Mouse (Mus musculus): ENCODE measurements around the gene Trim50.

Trim50 gene

DNA sequence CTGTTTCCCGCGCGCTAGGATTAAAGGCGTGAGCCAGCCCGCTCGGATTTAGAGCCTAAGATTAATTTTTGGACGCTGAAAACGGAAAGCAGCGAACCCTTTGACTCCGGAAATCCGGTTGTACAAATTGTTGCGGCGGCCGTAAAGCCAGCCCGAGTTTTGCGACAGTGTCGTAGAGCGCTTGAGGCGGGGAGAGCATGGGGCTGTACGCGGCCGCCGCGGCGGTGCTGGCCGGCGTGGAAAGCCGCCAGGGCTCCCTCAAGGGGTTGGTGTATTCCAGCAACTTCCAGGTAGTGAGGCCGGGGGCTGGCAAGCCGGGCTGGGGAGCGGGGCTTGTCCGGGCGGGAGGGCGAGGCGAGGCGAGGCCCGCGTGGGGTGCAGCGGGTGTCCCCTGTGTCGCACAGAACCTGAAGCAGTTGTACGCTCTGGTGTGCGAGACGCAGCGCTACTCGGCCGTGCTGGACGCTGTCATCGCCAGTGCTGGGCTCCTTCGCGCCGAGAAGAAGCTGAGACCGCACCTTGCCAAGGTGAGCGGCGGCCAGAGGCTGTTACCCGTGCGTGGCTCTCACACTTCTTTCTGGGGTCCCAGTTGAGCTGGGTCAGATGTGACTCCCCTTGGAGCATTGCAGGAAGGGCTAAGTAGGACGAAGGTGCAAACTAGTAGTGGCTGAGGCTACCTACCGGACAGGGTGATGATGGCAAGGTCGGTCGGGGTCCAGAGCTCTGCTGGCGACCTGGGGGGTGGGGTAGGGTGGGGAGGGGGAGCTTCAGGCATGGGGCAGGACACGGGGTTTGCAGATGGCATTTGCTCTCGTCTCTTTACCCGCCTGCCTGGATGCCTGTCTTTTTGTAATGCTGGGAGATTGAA, 16.9 kb downstream of the Trim50 start, which contains the start of gene Nsun5:
Gene Nsun5 (plus strand): TSS at position 167 of the 868 bp plus-strand sequence.
- DNase-seq (ENCODE audit: low spot score in 2 of 2) = peak; percentile 95 to 96

DNA sequence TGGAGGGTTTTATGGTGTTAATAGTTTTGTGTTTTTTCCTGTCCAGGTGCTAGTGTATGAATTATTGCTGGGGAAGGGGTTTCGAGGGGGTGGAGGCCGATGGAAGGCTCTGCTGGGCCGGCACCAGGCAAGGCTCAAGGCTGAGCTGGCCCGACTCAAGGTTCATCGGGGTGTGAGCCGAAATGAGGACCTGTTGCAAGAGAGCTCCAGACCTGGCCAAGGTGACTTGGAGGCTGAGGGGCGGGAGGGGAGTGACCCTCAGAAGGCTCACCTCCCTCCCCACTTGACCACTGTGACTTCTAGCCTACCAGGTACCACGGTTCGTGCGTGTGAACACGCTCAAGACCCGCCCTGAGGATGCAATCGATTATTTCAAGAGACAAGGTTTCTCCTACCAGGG, 18.1 kb downstream of the Trim50 start:
- DNase-seq (ENCODE audit: low spot score in 2 of 2) = no peak

DNA sequence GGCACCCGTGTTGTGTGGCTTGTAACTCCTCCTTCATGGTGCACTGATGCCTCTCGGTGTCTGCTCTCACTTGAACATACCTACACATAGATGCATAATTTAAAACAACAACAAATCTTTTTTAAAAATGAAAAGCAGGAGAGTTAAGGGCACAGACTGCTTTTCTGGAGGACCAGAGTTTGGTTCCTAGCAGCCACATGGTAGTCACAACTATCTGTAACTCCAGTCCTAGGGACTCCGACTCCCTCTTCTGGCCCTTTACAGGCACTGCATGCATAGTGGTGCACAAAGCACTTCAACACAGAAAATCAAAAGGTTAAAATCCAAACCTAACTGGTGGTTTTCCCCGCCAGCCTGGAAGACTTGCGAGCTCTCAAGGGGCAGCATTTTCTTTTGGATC, 20.5 kb downstream of the Trim50 start:
- DNase-seq (ENCODE audit: low spot score in 2 of 2) = no peak

DNA sequence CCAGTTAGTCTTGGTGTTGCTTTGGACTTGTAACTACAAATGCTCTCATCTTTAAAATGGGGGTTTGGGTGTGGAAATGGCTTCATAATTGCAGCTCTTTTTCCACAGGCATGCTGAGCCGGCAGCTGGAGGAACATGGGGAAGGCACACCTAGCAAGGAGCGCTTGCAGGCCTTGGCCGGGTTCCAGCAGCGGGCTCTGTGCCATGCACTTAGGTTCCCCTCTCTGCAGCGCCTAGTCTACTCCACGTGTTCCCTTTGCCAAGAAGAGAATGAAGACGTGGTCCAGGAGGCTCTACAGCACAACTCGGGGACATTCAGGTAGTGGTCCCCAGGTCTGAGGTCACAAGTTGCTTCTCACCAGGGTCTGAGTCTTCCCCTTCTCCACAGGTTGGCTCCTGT, 22.1 kb downstream of the Trim50 start:
- no peak for DNase-seq (ENCODE audit: low spot score in 2 of 2)

DNA sequence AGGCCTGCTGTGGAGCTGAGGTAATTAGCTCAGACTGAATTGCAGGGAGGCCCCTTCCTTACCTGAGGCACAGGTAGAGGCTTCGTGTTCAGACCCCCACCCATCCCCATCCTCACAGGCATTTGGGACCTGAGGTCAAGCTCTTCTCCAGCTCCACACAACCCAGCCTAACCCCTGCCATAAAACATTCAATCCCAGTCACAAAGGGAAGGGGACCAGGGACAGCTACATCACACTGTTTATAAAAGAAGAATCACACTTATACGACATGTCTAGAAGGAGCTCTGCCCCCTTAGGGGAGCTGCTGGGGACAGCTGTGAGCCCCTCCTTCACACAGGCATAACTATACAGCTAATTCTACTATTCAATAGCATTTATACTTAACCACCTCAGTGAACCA, 23.2 kb downstream of the Trim50 start:
- no peak for DNase-seq (ENCODE audit: low spot score in 2 of 2)

DNA sequence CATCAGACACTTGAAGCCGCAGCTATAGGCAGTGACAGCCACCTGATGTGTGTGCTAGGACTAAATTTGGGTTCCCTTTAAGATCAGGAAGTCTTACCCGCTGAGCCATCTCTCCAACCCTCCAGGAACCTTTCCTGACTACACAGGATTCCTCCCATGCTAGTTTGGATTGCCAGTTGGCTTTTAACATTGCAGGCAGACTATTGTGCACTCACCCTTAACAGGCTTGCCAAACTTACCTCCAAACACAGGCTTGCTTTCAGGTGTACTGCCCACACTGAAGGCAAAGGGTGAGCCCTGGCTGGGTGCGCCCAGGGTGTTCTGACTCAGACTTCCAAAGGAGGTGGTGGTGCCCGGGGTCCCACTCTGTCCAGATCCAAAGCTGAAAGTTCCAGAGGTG, 27.6 kb downstream of the Trim50 start:
- DNase-seq (ENCODE audit: low spot score in 2 of 2) = no peak

DNA sequence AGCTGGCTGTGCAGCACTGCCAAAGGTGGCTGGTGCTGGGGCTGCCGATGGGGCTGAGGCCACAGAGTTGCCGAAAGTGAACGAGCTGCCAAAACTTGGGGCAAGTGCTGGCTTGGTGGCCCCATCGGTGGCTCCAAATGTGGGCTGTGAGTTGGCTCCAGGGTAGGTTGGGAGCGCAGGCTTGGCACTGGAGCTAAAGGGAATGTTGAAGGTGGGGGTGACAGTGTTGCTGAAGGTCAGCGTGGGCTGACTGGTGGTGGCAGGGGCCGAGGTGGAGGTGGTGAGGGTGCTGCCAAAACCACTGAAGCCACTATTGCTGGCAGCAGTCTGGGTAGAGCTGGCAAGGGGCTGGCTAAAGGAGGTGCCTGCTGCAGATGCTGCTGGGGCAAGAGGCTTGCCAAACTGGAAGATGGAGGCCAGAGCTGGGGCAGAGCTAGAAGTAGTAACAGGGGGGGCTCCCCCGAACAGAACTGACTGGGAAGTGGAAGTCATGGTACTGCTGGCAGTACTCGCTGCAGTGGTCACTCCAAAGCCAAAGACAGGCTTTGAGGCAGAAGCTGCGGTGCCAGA, 28.3 kb downstream of the Trim50 start:
- no peak for DNase-seq (ENCODE audit: low spot score in 2 of 2)

DNA sequence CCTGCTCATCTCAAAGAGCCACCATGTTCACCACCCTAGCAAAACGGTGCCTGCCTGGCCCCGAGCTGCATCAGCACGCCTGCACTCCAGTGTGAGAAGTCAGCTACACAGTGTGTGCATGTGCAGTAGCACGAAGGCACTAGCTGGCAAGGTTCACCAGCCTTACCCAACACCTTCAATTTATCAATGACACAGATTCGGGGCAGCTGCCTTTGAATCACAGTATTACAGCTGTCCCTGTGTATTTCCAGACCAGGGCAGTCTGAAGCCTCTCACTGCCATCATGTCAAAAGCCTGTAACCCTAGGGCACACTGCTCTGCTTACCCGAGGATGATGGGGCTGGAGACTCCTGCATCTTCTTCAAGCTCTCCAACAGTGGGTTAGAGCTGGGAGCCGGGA, 29.7 kb downstream of the Trim50 start:
- no peak for DNase-seq (ENCODE audit: low spot score in 2 of 2)

DNA sequence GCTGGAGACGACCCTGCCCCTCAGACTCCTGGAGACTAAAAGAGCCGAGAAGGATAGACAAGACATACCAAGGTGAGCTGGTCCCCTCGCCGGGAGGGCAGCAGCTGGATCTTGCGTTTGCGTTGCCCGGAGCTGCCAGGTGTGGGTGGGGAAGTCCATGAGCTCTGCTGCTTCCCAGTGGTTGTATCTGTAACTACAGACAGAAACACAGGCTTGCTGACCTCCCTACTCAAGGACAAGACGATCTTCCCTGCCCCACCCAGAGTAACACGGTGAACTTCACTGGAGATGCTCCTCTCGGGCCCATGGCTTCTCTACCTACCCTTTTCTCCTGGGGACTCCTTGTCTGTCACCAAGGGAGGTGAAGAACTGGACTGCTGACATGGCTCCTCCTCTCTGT, 30.7 kb downstream of the Trim50 start:
- no peak for DNase-seq (ENCODE audit: low spot score in 2 of 2)

DNA sequence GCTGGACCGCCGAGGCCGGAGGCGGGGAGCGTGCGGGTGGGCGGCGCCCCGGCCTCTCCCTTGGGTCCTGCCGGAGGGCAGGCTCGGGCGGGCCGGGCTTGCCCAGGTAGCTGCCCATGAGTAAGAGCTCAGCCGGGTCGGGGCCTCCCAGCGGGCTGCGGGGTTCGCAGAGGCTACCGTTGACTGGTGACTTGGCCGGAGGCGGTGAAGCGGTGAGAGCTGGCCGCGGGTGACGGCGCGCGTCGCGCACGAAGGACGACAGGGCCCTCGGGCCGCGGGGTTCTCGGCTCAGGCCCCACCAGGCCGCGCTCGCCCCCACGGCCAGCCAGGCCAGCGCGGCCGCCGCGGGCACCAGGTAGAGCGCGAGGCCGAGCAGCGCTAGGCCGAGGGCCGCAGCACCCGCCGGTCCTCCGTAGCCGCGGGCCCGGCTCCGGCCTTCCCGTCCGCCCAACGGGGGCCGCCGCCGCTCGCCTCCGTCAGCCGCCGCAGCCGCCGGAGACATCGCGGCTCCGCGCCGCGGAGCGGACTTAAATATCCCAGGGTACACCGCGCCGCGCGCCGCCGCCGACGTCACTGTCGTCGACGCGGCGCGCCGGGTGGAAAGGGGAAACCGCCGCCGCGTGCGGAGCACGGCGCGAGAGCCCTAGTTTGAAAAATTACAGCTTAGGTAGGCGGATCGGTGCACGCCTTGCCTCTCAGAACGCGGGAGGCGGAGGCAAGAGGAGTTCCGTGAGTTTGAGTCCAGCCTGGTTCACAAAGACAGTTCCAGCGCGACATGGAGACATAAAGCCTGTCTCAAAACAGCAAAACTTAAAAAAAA, 41.1 kb downstream of the Trim50 start, which contains the start of gene Pom121:
Gene Pom121 (minus strand): TSS at position 543 of the 820 bp plus-strand sequence.
- peak; percentile 56 to 67 for DNase-seq (ENCODE audit: low spot score in 2 of 2)

DNA sequence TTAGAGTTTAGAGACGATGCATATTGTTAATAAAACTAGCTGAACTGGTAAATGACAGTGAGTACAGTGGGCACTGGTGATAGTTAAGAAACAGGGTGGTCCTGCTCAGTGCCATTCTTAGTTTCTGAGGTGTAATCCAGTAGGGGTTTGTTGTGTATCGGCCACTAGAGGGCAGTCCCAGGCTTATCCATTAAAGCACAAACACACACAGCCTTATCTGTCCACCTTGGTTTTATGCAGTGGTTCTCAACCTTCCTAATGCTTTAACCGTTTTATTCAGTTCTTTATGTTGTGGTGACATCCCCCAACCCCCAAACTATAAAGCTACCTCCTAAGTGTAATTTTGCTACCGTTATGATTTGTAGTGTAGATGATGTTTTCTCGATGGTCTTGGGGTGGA, 42.7 kb downstream of the Trim50 start:
- no peak for DNase-seq (ENCODE audit: low spot score in 2 of 2)

DNA sequence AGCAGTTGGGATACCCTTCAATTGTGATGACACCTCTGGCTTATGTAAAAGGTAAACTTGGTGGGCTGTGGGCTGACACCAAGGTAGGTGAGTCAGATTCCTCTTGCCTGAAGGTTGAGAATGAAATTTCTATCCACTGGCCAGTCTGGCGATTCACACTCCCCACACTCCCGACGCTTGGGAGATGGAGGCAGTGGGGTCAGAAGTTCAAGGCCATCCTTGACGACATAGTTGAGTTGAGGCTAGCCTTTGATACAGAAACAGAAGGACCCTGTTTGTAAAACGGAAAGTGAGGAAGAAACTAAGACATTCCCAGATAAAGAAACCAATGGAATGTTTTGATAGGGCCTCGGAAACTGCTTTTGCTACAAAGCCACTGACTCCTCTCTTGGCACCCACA, 46.3 kb downstream of the Trim50 start:
- no peak for DNase-seq (ENCODE audit: low spot score in 2 of 2)

DNA sequence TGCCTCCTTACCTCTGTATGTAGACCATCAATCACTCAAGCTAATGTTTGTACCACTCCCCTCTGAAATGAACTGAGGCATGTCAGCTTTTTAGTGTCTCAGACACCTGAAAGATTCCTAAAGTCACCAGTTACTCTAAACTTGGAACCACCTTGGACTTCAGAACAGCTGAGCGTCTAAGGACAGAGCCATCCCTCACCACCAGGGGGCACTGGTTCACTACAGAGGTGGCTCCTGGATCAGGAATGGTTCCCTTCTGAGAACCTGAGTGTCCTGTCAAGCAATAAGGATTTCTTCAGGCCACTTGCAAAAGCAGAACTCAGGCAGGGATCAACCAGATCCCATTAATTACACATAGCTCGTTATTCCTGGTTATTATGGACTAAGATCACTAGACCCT, 47.1 kb downstream of the Trim50 start:
- peak; percentile 70 to 80 for DNase-seq (ENCODE audit: low spot score in 2 of 2)

DNA sequence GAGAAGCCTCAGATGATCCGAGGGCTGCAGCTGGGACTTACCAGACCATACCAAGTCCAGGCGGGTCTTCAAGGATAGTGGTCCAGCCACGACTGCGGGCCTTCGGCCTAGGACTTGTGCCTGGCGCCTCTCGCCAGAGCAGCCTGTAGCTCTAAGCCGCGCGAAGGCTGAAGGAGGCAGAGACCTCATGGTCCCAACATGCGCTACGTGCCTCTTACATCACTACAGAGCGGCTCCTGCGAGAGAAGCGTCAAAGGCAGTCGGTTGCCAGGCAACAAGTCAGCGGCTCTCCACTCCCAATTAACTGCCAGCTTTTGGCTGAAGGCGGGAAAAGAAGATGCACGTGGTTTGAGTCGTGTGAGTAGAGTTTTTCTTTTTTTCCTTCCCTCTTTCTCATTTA, 51.5 kb downstream of the Trim50 start:
- DNase-seq (ENCODE audit: low spot score in 2 of 2) = peak; percentile 30 to 34

DNA sequence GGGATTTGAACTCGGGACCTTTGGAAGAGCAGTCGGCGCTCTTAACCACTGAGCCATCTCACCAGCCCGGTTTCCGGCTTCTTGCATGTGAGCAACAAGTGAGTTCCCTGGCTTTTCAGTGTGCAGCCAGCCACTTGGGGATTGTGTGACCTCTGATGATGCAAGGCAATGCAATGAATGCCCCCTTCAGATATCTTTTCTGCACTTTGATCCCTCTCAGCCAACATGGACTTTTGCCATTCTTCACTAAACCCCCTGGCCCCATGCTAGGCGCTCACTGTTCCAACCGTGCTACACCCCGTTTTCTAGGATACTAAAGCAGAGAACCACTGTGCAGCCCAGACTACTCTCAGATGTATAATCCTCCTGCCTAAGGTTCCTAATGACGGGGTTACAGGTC, 52.3 kb downstream of the Trim50 start:
- DNase-seq (ENCODE audit: low spot score in 2 of 2) = no peak

DNA sequence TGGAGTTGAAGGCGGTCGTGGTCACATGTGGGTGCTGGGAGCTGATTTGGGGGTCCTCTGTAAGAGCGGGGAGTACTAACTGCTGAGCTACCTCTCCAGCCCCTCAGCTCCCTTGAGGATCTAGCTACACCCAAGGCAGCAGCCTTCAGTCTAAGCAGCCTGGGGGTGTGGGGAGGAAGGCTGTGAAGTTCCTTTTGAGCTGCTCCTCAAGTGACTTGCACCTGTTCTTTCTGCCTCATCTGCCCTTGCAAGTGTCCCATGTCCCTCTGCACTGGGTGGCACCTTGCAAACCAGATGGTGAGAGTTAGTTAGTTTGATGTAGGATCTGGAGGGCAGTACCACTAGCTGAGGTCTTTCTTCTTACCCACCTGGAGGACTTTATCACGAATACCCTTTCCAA, 55.0 kb downstream of the Trim50 start:
- no peak for DNase-seq (ENCODE audit: low spot score in 2 of 2)

DNA sequence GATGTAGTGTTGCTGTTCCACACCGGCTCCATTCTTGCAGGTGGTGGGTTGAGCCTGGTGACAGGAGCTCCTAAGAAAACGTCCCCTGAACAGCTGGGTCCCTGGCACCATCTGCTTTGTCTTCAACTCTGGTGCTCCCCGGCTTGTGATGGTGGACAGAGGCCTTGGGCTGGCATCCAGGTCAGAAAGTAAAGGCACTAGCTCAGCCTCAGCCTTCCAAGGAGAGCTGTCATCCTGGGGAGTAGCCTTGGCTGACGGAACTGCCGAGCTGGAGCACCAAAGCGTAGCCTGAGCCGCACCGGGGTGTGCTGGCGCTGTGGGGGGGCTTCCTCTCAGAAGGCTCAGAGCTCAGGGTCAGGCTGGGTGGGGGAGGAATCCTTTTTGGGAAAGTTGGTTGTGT, 57.2 kb downstream of the Trim50 start:
- DNase-seq (ENCODE audit: low spot score in 2 of 2) = no peak
